In genomic region chr3:96477558-96477957, GRCm38 (mm10) we compare ENCODE assay signal across 28 mouse cellular contexts. TPM values are rescaled to one million over a fixed set of nuclear protein-coding genes. Genes with fewer than 3 reads are reported as not detected.
"Had no signal": no experiment of that assay in that cellular context is flagged by ENCODE, and none has a peak within 500 bp of the region (broad histone marks: within the 10 kb centered on the region; RNA-seq: fewer than 3 reads in every experiment).

No protein-coding gene starts in this region.

- H3K9ac ChIP-seq: heart, embryonic 13.5 days; heart, embryonic 15.5 days; hindbrain, embryonic 12.5 days; hindbrain, embryonic 14.5 days; intestine, embryonic 15.5 days had no signal

- H3K4me3 ChIP-seq: gastrocnemius, adult 2 months; heart, adult 2 months; heart, embryonic 13.5 days; heart, embryonic 15.5 days; hindbrain, embryonic 10.5 days; hindbrain, embryonic 12.5 days; intestine, embryonic 15.5 days; layer of hippocampus, adult 2 months; left cerebral cortex, adult 2 months had no signal

- DNase-seq: gastrocnemius, adult 2 months; gastrocnemius, postnatal 10 days; gastrocnemius, postnatal 25 days; heart, adult 2 months; heart, postnatal 14 days; heart, postnatal 4 days; kidney, adult 18-20 months; kidney, adult 8-10 months; kidney, postnatal 10 days; kidney, postnatal 25 days; kidney, postnatal 4 days; liver had no signal

- H3K9me3 ChIP-seq: heart, embryonic 13.5 days; heart, embryonic 15.5 days; hindbrain, embryonic 10.5 days; hindbrain, embryonic 12.5 days; intestine, embryonic 15.5 days had no signal

- H3K4me2 ChIP-seq: heart, embryonic 11.5 days; heart, embryonic 13.5 days; heart, embryonic 15.5 days; hindbrain, embryonic 12.5 days; hindbrain, embryonic 14.5 days; intestine, embryonic 15.5 days; liver, embryonic 11.5 days had no signal

- H3K27ac ChIP-seq: gastrocnemius, adult 2 months; heart, adult 2 months; heart, embryonic 13.5 days; heart, embryonic 15.5 days; hindbrain, embryonic 10.5 days; hindbrain, embryonic 12.5 days; hindbrain, embryonic 14.5 days; intestine, embryonic 15.5 days; layer of hippocampus, adult 2 months; left cerebral cortex, adult 2 months had no signal

- ATAC-seq: hindbrain, embryonic 16.5 days; inflammation-experienced regulatory T-cells, adult 6 months; intestine, postnatal 0 days had no signal

- H3K36me3 ChIP-seq: heart, embryonic 13.5 days; heart, embryonic 15.5 days; hindbrain, embryonic 10.5 days; hindbrain, embryonic 12.5 days; intestine, embryonic 15.5 days had no signal

RNA-seq across cellular contexts. Expression of gene BC107364, which starts 25.5 kb away (rescaled TPM):
- polyA plus RNA-seq: frontal cortex, adult 2 months; heart, adult 2 months; hindbrain, embryonic 10.5 days; hindbrain, embryonic 12.5 days; hindbrain, embryonic 14.5 days; hindbrain, embryonic 16.5 days; inflammation-experienced regulatory T-cells, adult 6 months; limb, embryonic 11.5 days; limb, embryonic 14.5 days; liver, embryonic 11.5 days had no signal

RNA-seq across cellular contexts. Expression of gene Hfe2, which starts 47.4 kb away (rescaled TPM):
- polyA plus RNA-seq: inflammation-experienced regulatory T-cells, adult 6 months; intestine, postnatal 0 days had no signal
